Mouse (Mus musculus) hindbrain, embryonic 16.5 days (tissue): ENCODE results near the gene Adamts7. TPM values are rescaled to one million over a fixed set of nuclear protein-coding genes. Genes with fewer than 3 reads are reported as not detected.

Experiments
- ATAC-seq: fragments of 200-750 bp; cut with Nextera tagmentation; 2 replicates; pipeline ENCODE4 v1.8.0; 2017; ENCODE audit warnings: moderate TSS enrichment, moderate library complexity
- H3K27ac ChIP-seq: fragments of 300-500 bp; sonication (generic); 2 replicates; pipeline ENCODE4 v1.5.1; 2014; ENCODE audit warnings: low read depth, mild to moderate bottlenecking, control low read depth, low read length, moderate library complexity
- H3K27me3 ChIP-seq: fragments of 300-500 bp; sonication (generic); replicated peaks from 2 replicates; pipeline ENCODE4 v1.6.1; 2014; ENCODE audit warnings: low read length; ENCODE audit not compliant: control insufficient read depth, insufficient read depth
- H3K36me3 ChIP-seq: fragments of 300-500 bp; sonication (generic); 2 replicates; pipeline ENCODE4 v1.6.1; 2014; ENCODE audit warnings: mild to moderate bottlenecking, low read length, moderate library complexity, mixed read lengths; ENCODE audit not compliant: control insufficient read depth, insufficient read depth
- H3K4me1 ChIP-seq: fragments of 300-500 bp; sonication (generic); 2 replicates; pipeline ENCODE4 v1.6.1; 2014; ENCODE audit warnings: low read depth, low read length; ENCODE audit not compliant: control insufficient read depth, insufficient read depth
- H3K4me2 ChIP-seq: fragments of 300-500 bp; sonication (generic); 2 replicates; pipeline ENCODE4 v1.6.1; 2014; ENCODE audit warnings: mild to moderate bottlenecking, low read length, control low read depth, moderate library complexity
- H3K4me3 ChIP-seq: fragments of 300-500 bp; sonication (generic); 2 replicates; pipeline ENCODE4 v1.5.1; 2014; ENCODE audit warnings: mild to moderate bottlenecking, low read length, control low read depth, moderate library complexity
- H3K9ac ChIP-seq: fragments of 300-500 bp; sonication (generic); 2 replicates; pipeline ENCODE4 v1.6.1; 2014; ENCODE audit warnings: low read depth, mild to moderate bottlenecking, control low read depth, low read length, moderate library complexity
- H3K9me3 ChIP-seq: fragments of 300-500 bp; sonication (generic); 2 replicates; pipeline ENCODE4 v1.6.1; 2014; ENCODE audit warnings: mild to moderate bottlenecking, low read length, moderate library complexity; ENCODE audit not compliant: control insufficient read depth
- WGBS: fragments of 180-500 bp; shearing (Covaris S2); extraction: QIAGEN DNeasy Blood & Tissue Kit; methylation state at CpG from one replicate; pipeline ENCODE4 v1.1.7; 2014; 5-methylcytosine and 5-hydroxymethylcytosine counted together
- polyA plus RNA-seq: library from polyadenylated mRNA; unstranded; fragments of >200 nt; fragmentation: Nextera tagmentation; extraction: Ambion mirVana; gene quantifications from 2 replicates; pipeline ENCODE4 v1.2.1, GENCODE M21; 2015

Gene Adamts7
- polyA plus RNA-seq, 1 experiment from 2014 or later: 4.9 TPM

DNA sequence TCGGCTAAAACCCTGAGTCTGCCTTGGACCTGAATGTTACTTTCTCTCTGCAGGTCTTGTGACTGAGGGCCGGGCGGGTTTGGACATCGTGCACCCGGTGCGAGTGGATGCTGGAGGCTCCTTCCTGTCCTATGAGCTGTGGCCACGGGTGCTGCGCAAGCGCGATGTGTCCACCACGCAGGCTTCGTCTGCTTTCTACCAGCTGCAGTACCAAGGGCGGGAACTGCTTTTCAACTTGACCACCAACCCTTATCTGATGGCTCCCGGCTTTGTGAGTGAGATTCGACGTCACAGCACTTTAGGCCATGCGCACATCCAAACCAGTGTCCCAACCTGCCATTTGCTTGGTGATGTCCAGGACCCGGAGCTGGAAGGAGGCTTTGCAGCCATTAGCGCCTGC, 8.6 kb downstream of the Adamts7 start:
- 98% methylated on average over 19 of the region's 19 CpGs for WGBS
- ATAC-seq: no peak
- no peak overlapping the region for H3K27ac ChIP-seq

DNA sequence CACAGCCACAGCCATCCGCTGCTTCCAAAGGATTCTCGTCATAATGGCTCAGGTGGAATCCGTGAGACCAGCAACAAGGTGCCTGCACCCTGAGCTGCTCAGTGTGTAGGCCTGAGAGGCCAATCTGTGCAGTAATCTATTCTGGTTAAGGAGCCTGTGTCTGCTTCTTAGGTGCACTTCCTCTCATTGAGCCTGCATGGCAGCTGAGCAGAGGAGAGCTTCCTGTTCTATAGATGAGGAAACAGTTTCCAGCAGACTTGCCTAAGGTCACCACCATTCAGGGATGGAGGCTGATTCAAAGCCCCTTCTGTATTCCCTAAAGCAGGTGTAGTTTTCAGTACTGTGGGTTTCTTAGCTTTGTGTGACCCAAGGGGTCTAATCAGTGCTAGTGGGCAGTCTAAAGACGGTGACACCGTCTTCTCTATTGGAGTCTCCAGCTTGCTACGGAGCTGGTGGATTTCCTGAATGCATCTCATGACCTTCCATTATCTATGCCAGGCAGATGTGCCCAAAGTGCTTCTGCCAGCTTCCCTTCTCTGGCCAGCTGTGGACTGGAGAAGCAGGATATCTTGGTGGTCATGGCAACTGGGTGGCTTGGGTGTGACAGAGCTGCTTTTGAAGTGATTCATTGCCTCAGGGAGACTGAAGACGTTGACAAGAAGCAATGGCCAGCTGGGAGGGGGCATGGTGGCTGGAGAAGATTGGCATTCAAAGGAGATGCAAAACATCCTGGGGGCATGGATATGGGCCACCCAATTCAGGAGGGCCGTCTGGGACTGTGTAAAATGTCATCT, 9.9 kb downstream of the Adamts7 start:
- no peak overlapping the region for H3K9ac ChIP-seq
- no peaks in the 10 kb centered on the region for H3K27me3 ChIP-seq
- H3K4me3 ChIP-seq: no peak overlapping the region
- WGBS: 77% methylated on average over 8 of the region's 8 CpGs
- peaks cover 12% of the 10 kb centered on the region for H3K36me3 ChIP-seq
- no peak overlapping the region for H3K27ac ChIP-seq
- ATAC-seq: no peak
- H3K9me3 ChIP-seq: no peaks in the 10 kb centered on the region
- no peak overlapping the region for H3K4me2 ChIP-seq
- H3K4me1 ChIP-seq: no peaks in the 10 kb centered on the region

More for the DNA sequence above, 8.6 kb downstream of the Adamts7 start:
- no peaks in the 10 kb centered on the region for H3K9me3 ChIP-seq
- no peak overlapping the region for H3K4me3 ChIP-seq
- H3K36me3 ChIP-seq: peaks cover 12% of the 10 kb centered on the region
- no peak overlapping the region for H3K9ac ChIP-seq
- H3K27me3 ChIP-seq: no peaks in the 10 kb centered on the region
- H3K4me1 ChIP-seq: no peaks in the 10 kb centered on the region; the same call in 1 of the 2 replicates
- no peak overlapping the region for H3K4me2 ChIP-seq

DNA sequence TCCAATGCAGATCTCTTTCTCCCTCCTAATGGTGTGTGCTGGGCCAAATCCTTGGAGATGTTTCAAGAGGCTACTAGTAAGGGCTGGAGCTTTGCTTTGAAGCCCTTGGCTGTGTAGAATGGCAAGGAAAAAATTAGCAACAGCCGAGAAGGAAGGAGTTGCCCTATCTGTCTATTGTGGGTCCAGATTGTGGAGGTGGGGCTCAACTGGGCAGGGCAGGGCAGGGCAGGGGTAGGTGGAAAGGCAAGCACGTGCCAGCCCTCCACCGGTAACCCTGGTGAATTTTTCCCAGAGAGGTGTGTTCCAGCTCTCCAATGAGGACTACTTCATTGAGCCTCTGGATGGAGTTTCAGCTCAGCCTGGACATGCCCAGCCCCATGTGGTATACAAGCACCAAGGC, 10.5 kb downstream of the Adamts7 start:
- Histone ChIP-seq H3K9ac (no peak overlapping the region), H3K27me3 (no peaks in the 10 kb centered on the region), H3K4me3 (no peak overlapping the region), H3K9me3 (no peaks in the 10 kb centered on the region), H3K4me1 (no peaks in the 10 kb centered on the region), H3K4me2 (no peak overlapping the region), H3K27ac (no peak overlapping the region), H3K36me3 (peaks cover 15% of the 10 kb centered on the region)
- 79% methylated on average over 3 of the region's 3 CpGs for WGBS
- no peak for ATAC-seq

DNA sequence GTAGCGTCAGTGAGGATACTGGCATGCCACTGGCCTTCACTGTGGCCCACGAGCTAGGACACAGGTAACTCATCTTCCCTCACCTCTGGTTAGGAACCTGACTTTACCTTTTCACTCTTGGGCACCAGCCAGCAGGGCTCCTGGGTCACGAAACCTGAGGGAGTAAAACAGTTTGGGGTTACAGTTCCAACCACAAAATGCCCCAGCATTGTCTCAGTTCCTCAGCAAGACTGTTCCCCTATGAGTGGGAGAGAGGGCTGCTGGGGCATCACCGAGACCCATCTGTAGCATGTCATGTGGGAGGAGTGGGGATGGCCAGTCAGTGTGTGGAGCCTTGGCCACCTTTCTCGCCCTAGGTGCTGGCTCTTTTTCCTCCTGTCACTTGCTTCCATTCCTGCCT, 16.5 kb downstream of the Adamts7 start:
- no peak overlapping the region for H3K27ac ChIP-seq
- H3K9ac ChIP-seq: no peak overlapping the region
- H3K36me3 ChIP-seq: peaks cover 6% of the 10 kb centered on the region
- H3K27me3 ChIP-seq: no peaks in the 10 kb centered on the region
- H3K9me3 ChIP-seq: no peaks in the 10 kb centered on the region
- H3K4me3 ChIP-seq: no peak overlapping the region
- H3K4me1 ChIP-seq: no peaks in the 10 kb centered on the region
- no peak for ATAC-seq
- H3K4me2 ChIP-seq: no peak overlapping the region
- WGBS: 92% methylated on average over 5 of the region's 5 CpGs

DNA sequence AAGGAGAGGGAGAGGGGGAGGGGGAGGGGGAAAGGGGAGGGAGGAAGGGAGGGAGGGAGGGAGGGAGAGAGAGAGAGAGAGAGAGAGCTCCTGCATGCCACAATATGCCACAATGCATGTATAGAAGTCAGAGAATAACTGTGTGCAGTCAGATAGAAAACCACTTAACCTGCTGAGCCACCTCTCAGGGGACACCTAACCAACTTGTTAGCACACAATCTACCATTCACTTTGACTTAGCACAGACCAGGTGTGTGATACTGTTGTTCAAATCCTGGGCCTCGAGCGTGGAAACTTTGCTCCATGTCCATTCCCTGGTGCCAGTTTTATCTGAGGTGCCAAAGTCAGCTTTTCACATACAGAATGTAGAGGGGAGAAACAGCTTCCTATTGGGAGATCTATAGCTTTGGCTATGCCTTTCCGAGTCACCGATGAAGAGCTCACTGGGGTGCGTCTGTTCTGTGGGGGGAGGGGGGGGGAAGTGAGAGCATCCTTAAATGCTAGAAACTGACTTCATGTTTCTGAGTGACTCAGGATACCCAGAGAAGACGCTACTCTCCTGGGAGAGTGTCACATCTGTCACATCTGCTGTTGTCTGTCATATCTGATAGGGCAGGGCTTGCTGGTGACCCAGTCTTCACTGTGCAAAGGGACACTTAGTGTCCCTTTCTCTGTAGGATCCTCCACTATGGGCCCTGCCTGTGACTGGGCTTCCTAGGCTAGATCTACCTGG, 19.0 kb downstream of the Adamts7 start:
- Histone ChIP-seq H3K4me1 (no peaks in the 10 kb centered on the region), H3K27me3 (no peaks in the 10 kb centered on the region), H3K4me3 (no peak overlapping the region), H3K4me2 (no peak overlapping the region), H3K9ac (no peak overlapping the region), H3K9me3 (no peaks in the 10 kb centered on the region), H3K27ac (no peak overlapping the region), H3K36me3 (peaks cover 3% of the 10 kb centered on the region; the same call in 1 of the 2 replicates)
- no peak for ATAC-seq
- 84% methylated on average over 6 of the region's 6 CpGs for WGBS

DNA sequence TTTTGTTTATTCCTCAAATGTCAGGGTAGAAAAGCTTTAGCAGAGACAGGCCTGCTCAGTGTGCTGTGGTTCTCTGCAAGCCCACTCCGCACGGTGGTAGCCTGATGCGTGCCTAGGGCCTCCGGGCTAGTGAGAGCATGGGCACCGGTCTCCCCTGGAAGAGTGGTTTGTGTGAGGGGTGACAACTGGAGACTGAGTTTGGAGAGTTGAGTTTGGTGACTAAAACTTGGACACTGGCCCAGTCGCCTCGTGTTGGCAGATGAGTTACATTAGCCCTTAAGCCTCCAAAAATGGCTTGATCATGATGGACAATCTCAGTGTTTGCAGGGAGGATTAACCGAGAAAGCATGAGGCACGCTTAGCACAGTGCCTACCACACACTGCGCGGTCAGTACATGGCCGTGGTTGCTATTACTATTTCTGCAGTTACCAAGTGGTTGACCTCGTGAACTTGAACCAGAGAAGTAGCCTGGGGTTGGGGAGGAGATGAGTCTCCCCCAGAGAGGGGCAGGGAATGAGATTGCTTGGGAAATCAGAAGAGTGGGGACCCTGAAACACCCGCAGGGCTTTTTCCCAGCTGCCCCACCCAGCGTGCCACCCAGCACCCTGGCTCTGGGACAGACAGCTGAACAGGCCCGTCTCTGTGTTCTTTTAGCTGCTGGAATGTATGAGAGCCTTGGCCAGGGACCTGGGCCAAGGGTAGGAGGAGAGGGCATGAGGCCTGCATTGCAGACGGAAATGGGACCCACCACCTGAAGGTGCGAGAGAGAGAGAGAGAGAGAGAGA, 20.0 kb downstream of the Adamts7 start:
- no peaks in the 10 kb centered on the region for H3K27me3 ChIP-seq
- no peak overlapping the region for H3K4me2 ChIP-seq
- H3K4me1 ChIP-seq: no peaks in the 10 kb centered on the region
- no peak overlapping the region for H3K9ac ChIP-seq
- peak; percentile 48; the same call in 1 of the 2 replicates for ATAC-seq
- WGBS: 78% methylated on average over 18 of the region's 18 CpGs
- H3K4me3 ChIP-seq: no peak overlapping the region
- no peaks in the 10 kb centered on the region for H3K9me3 ChIP-seq
- H3K36me3 ChIP-seq: peaks cover 6% of the 10 kb centered on the region; the same call in 1 of the 2 replicates
- no peak overlapping the region for H3K27ac ChIP-seq

DNA sequence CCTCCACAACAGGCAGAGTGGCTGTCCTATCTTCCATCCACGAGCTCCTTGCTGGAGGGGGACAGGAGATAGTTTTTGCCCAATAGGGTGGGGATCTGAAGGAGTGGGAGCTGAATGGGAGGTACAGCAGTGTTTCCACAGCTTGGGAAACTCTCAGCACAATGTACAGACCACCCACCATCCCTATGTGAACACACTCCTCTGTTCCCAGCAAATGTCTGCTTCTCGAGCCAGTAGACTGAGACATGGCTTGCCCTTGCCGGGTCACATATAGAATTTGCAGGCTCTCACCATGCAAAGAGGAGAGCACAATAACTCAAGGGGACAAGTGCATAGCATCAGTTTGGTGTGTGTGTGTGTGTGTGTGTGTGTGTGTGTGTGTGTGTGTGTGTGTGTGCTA, 20.7 kb downstream of the Adamts7 start:
- Histone ChIP-seq H3K27me3 (no peaks in the 10 kb centered on the region), H3K36me3 (0 out of 2 replicates have a peak, but pooled peaks cover 3% of the 10 kb centered on the region), H3K4me2 (no peak overlapping the region), H3K9ac (no peak overlapping the region), H3K4me3 (no peak overlapping the region), H3K9me3 (no peaks in the 10 kb centered on the region), H3K4me1 (no peaks in the 10 kb centered on the region), H3K27ac (no peak overlapping the region)
- ATAC-seq: no peak
- 79% methylated on average over 3 of the region's 3 CpGs for WGBS

DNA sequence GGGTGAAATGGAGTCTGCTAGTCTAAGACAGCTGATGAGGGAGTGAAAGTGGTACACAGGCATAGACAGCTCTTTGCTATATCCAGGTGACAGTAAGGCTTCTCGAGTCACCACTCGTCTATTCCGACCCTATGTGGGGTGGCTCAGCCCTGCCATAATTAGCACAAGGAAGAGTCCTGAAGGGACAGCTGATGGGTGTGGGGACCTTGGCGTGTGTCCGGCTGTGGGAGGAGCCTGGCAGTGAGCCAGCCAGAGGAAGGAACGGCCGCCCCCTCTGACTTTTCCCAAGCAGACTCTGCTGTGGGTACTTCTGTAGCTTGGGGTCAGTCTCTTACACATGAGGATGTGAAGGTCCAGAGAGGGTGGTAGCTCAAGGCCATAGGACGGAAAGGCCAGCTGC, 21.2 kb downstream of the Adamts7 start:
- Histone ChIP-seq H3K27me3 (no peaks in the 10 kb centered on the region), H3K27ac (no peak overlapping the region), H3K4me1 (no peaks in the 10 kb centered on the region), H3K36me3 (0 out of 2 replicates have a peak, but pooled peaks cover 3% of the 10 kb centered on the region), H3K4me2 (no peak overlapping the region), H3K4me3 (no peak overlapping the region), H3K9ac (no peak overlapping the region), H3K9me3 (no peaks in the 10 kb centered on the region)
- WGBS: 49% methylated on average over 8 of the region's 8 CpGs
- ATAC-seq: no peak
